Mouse (Mus musculus) hindbrain, postnatal 0 days (tissue): ENCODE data around the gene Fam3c. TPM values are rescaled to one million over a fixed set of nuclear protein-coding genes. Genes with fewer than 3 reads are reported as not detected.
A peak's percentile ranks its signal among the peaks of the same experiment; 100 is the strongest.

Experiments used
- ATAC-seq: fragments of 200-750 bp; cut with Nextera tagmentation; 2 replicates; pipeline ENCODE4 v1.8.0; 2017; ENCODE audit warnings: mild to moderate bottlenecking, moderate TSS enrichment, moderate library complexity
- DNase-seq: peaks from one replicate; pipeline ENCODE4 v3.0.0-alpha.2; 2015; ENCODE audit warnings: low spot score
- H3K27ac ChIP-seq: fragments of 300-500 bp; sonication (generic); 2 replicates; pipeline ENCODE4 v1.5.1; 2014; ENCODE audit warnings: mild to moderate bottlenecking
- H3K27me3 ChIP-seq: fragments of 300-500 bp; sonication (generic); 2 replicates; pipeline ENCODE4 v1.6.1; 2014; ENCODE audit warnings: low read length, mixed read lengths; ENCODE audit not compliant: insufficient read depth
- H3K36me3 ChIP-seq: fragments of 300-500 bp; sonication (generic); 2 replicates; pipeline ENCODE4 v1.6.1; 2014; ENCODE audit warnings: low read length, mixed read lengths; ENCODE audit not compliant: insufficient read depth
- H3K4me1 ChIP-seq: fragments of 300-500 bp; sonication (generic); 2 replicates; pipeline ENCODE4 v1.6.1; 2014; ENCODE audit warnings: antibody characterized with exemption, low read length, mixed read lengths; ENCODE audit not compliant: insufficient read depth
- H3K4me2 ChIP-seq: fragments of 300-500 bp; sonication (generic); 2 replicates; pipeline ENCODE4 v1.6.1; 2014; ENCODE audit warnings: low read depth, mild to moderate bottlenecking, low read length, moderate library complexity, mixed read lengths
- H3K4me3 ChIP-seq: fragments of 300-500 bp; sonication (generic); 2 replicates; pipeline ENCODE4 v1.5.1; 2014; ENCODE audit warnings: low read length
- H3K9ac ChIP-seq: fragments of 300-500 bp; sonication (generic); replicated peaks from 2 replicates; pipeline ENCODE4 v1.6.1; 2014; ENCODE audit warnings: mild to moderate bottlenecking, low read length, moderate library complexity, mixed read lengths
- H3K9me3 ChIP-seq: fragments of 300-500 bp; sonication (generic); 2 replicates; pipeline ENCODE4 v1.6.1; 2016; ENCODE audit warnings: low read length, mixed read lengths
- CTCF ChIP-seq: IDR thresholded peaks from 2 replicates; pipeline ENCODE4 v1.5.1; 2016; ENCODE audit warnings: antibody characterized with exemption, control low read depth, low read depth
- WGBS: fragments of 180-500 bp; shearing (Covaris S2); extraction: QIAGEN DNeasy Blood & Tissue Kit; methylation state at CpG from one replicate; pipeline ENCODE4 v1.1.7; 2014; 5-methylcytosine and 5-hydroxymethylcytosine counted together
- polyA plus RNA-seq: library from polyadenylated mRNA; unstranded; fragments of >200 nt; fragmentation: Nextera tagmentation; extraction: Ambion mirVana; gene quantifications from 2 replicates; pipeline ENCODE4 v1.2.1, GENCODE M21; 2015
- total RNA-seq: library from RNA; depleted of rRNA; stranded (reverse); fragments of >200 nt; gene quantifications from 2 replicates; pipeline ENCODE4 v1.2.3, GENCODE M21; 2014

The Fam3c gene
- total and polyA plus RNA-seq, 2 experiments from 2014 or later = 34.8 to 122 TPM

- 96% methylated on average over 2 of the region's 2 CpGs for WGBS
- Histone ChIP-seq H3K27me3 (no peaks in the 10 kb centered on the region), H3K27ac (no peak overlapping the region), H3K4me3 (no peak overlapping the region), H3K9me3 (no peaks in the 10 kb centered on the region), H3K9ac (no peak overlapping the region), H3K36me3 (peaks cover 5% of the 10 kb centered on the region; the same call in 1 of the 2 replicates), H3K4me2 (no peak overlapping the region), H3K4me1 (no peaks in the 10 kb centered on the region)
- TF ChIP-seq CTCF = no peak
- DNase-seq (no peak), ATAC-seq (no peak)
Observed at GRCm38 (mm10) chr6:22332548-22332947, 23.5 kb downstream of the Fam3c start.

GRCm38 (mm10) chr6:22330169-22330960 is 25.7 kb downstream of the Fam3c start:
- 88% methylated on average over 13 of the region's 13 CpGs for WGBS
- Histone ChIP-seq H3K27ac (no peak overlapping the region), H3K4me2 (no peak overlapping the region), H3K4me1 (no peaks in the 10 kb centered on the region), H3K36me3 (0 out of 2 replicates have a peak, but pooled peaks cover 9% of the 10 kb centered on the region), H3K9me3 (no peaks in the 10 kb centered on the region), H3K9ac (no peak overlapping the region), H3K4me3 (no peak overlapping the region), H3K27me3 (no peaks in the 10 kb centered on the region)
- no peak for ATAC-seq
- TF ChIP-seq CTCF = no peak
- DNase-seq = no peak

- Histone ChIP-seq H3K27ac (no peak overlapping the region), H3K9me3 (no peaks in the 10 kb centered on the region), H3K27me3 (no peaks in the 10 kb centered on the region), H3K4me2 (no peak overlapping the region), H3K4me1 (no peaks in the 10 kb centered on the region), H3K9ac (no peak overlapping the region), H3K4me3 (no peak overlapping the region), H3K36me3 (0 out of 2 replicates have a peak, but pooled peaks cover 9% of the 10 kb centered on the region)
- no peak for ATAC-seq
- no peak for DNase-seq
- WGBS = 72% methylated on average over 8 of the region's 8 CpGs
- no peak for TF ChIP-seq CTCF
Observed at GRCm38 (mm10) chr6:22327931-22328330, 28.1 kb downstream of the Fam3c start.

- Histone ChIP-seq H3K4me1 (no peaks in the 10 kb centered on the region), H3K36me3 (0 out of 2 replicates have a peak, but pooled peaks cover 9% of the 10 kb centered on the region), H3K27ac (no peak overlapping the region), H3K27me3 (no peaks in the 10 kb centered on the region), H3K9me3 (no peaks in the 10 kb centered on the region), H3K9ac (no peak overlapping the region), H3K4me2 (no peak overlapping the region), H3K4me3 (no peak overlapping the region)
- WGBS = 52% methylated on average over 4 of the region's 4 CpGs
- DNase-seq (no peak), ATAC-seq (no peak)
- TF ChIP-seq CTCF = no peak
Observed at GRCm38 (mm10) chr6:22327091-22327490, 29.0 kb downstream of the Fam3c start.

GRCm38 (mm10) chr6:22326289-22326688 is 29.8 kb downstream of the Fam3c start:
- WGBS = 83% methylated on average over 4 of the region's 4 CpGs
- H3K4me3 ChIP-seq = no peak overlapping the region
- H3K4me2 ChIP-seq = no peak overlapping the region
- no peaks in the 10 kb centered on the region for H3K27me3 ChIP-seq
- H3K9me3 ChIP-seq = no peaks in the 10 kb centered on the region
- DNase-seq (no peak), ATAC-seq (no peak)
- H3K36me3 ChIP-seq = peaks cover 9% of the 10 kb centered on the region; the same call in 1 of the 2 replicates
- no peaks in the 10 kb centered on the region for H3K4me1 ChIP-seq
- H3K27ac ChIP-seq = no peak overlapping the region
- H3K9ac ChIP-seq = no peak overlapping the region
- no peak for TF ChIP-seq CTCF

GRCm38 (mm10) chr6:22325364-22326072 is 30.5 kb downstream of the Fam3c start:
- Histone ChIP-seq H3K27ac (no peak overlapping the region), H3K4me3 (no peak overlapping the region), H3K9me3 (no peaks in the 10 kb centered on the region), H3K9ac (no peak overlapping the region), H3K27me3 (no peaks in the 10 kb centered on the region), H3K36me3 (peaks cover 15% of the 10 kb centered on the region; the same call in 1 of the 2 replicates), H3K4me1 (no peaks in the 10 kb centered on the region), H3K4me2 (no peak overlapping the region)
- 54% methylated on average over 13 of the region's 13 CpGs for WGBS
- DNase-seq (peak; percentile 87), ATAC-seq (peak; percentile 67; the same call in 1 of the 2 replicates)
- peak; percentile 94 for TF ChIP-seq CTCF

GRCm38 (mm10) chr6:22298059-22298458 is 58.0 kb downstream of the Fam3c start:
- ATAC-seq (no peak), DNase-seq (no peak)
- no peak overlapping the region for H3K4me2 ChIP-seq
- H3K36me3 ChIP-seq = no peaks in the 10 kb centered on the region
- H3K27ac ChIP-seq = no peak overlapping the region
- no peaks in the 10 kb centered on the region for H3K27me3 ChIP-seq
- H3K4me1 ChIP-seq = no peaks in the 10 kb centered on the region
- no peak for TF ChIP-seq CTCF
- no peak overlapping the region for H3K4me3 ChIP-seq
- 61% methylated on average over 14 of the region's 14 CpGs for WGBS
- no peak overlapping the region for H3K9ac ChIP-seq
- no peaks in the 10 kb centered on the region for H3K9me3 ChIP-seq
